Mouse (Mus musculus) liver, postnatal 0 days (tissue): ENCODE results near the gene Cxcr5.

Experiments
- CTCF ChIP-seq: sonication (generic); IDR thresholded peaks from 2 replicates; pipeline ENCODE4 v1.5.1; 2016; ENCODE audit warnings: antibody characterized with exemption, low read depth
- EP300 ChIP-seq: IDR thresholded peaks from 2 replicates; pipeline ENCODE4 v1.6.1; 2016; ENCODE audit warnings: antibody characterized with exemption, low read depth, mild to moderate bottlenecking

GRCm38 (mm10) chr9:44508721-44509486 lies 52.8 kb downstream of the Cxcr5 start:
- TF ChIP-seq CTCF, result no peak
- TF ChIP-seq EP300, result no peak
